Mouse (Mus musculus) megakaryocyte, embryonic 14.5 days (primary cell): Measurements from ENCODE around the gene Cd300a.

Source experiments
- FLI1 ChIP-seq: IDR thresholded peaks from 2 replicates; pipeline ENCODE4 v1.6.1; 2012; ENCODE audit warnings: low read length, inconsistent platforms, mixed read lengths
- GATA1 ChIP-seq: IDR thresholded peaks from 3 replicates; pipeline ENCODE4 v1.6.1; 2012; ENCODE audit warnings: mixed read lengths, low read length, inconsistent platforms, borderline replicate concordance

GRCm38 (mm10) chr11:114933591-114933990, 43.8 kb downstream of the Cd300a start:
- TF ChIP-seq GATA1, result no peak
- TF ChIP-seq FLI1, result no peak
